Mouse (Mus musculus) olfactory bulb, adult 2 months (tissue): ENCODE results near the gene Uaca.

Source experiments
- CTCF ChIP-seq: fragments of 200-500 bp; IDR thresholded peaks from 2 replicates; pipeline ENCODE4 v1.5.1; 2012; ENCODE audit warnings: low read depth, mild to moderate bottlenecking, low read length, moderate library complexity; ENCODE audit not compliant: insufficient read depth
- POLR2A ChIP-seq: fragments of 200-500 bp; IDR thresholded peaks from 2 replicates; pipeline ENCODE4 v1.6.1; 2012; ENCODE audit warnings: mild to moderate bottlenecking, low read depth, low read length, moderate library complexity; ENCODE audit not compliant: insufficient read depth

DNA sequence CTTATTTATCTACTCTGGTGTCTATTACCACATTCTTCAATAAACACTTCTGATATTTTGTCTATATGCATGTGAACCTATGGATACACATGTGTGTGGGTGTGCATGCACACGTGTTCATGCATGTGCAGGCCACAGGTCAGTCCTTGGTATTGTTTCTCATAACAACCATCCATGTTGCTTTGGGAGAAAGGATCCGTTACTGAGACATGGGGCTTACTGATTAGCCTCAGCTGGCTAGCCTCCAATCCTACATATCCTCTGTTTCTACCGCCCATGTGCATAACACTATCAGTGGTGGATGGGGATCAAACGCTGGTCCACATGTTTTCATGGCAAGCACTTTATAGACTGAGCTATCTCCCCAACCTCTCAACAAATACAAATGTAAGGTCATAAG lies 126.9 kb downstream of the Uaca start:
- no peak for TF ChIP-seq CTCF
- TF ChIP-seq POLR2A = no peak
